Mouse (Mus musculus) brain, embryonic 14.5 days (tissue): ENCODE data around the gene Dse.

Experiments
- CTCF ChIP-seq: fragments of 200-500 bp; IDR thresholded peaks from 2 replicates; pipeline ENCODE4 v1.5.1; 2012; ENCODE audit warnings: inconsistent platforms, mild to moderate bottlenecking, moderate library complexity, borderline replicate concordance; ENCODE audit not compliant: insufficient read depth, insufficient read length; ENCODE audit errors: extremely low read depth
- POLR2A ChIP-seq: fragments of 200-500 bp; IDR thresholded peaks from 2 replicates; pipeline ENCODE4 v1.6.1; 2012; ENCODE audit warnings: mild to moderate bottlenecking, inconsistent platforms, borderline replicate concordance; ENCODE audit not compliant: poor library complexity, insufficient read depth, insufficient read length, severe bottlenecking; ENCODE audit errors: extremely low read depth

DNA sequence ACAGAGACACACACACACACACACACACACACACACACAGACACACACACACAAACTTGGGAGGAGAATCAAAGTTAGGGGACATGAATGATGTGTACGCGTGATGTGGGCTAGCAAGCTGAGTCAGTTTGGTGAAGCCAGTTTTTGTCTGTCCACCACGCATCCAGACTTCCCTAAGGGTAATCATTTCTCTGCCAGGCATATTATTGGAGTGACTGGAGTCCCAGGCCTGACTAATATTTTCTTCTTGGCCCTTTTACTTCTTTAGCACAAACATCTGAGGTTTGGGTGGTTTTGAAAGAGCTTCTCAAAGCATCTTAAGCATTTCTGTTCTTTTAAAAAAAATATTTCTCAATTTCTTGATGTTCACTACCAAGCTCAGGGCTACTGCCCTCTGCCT, 10.7 kb upstream of the Dse start:
- TF ChIP-seq POLR2A (no peak), CTCF (no peak)
